ENCODE assay signal across 8 mouse cellular contexts in the genomic region with DNA sequence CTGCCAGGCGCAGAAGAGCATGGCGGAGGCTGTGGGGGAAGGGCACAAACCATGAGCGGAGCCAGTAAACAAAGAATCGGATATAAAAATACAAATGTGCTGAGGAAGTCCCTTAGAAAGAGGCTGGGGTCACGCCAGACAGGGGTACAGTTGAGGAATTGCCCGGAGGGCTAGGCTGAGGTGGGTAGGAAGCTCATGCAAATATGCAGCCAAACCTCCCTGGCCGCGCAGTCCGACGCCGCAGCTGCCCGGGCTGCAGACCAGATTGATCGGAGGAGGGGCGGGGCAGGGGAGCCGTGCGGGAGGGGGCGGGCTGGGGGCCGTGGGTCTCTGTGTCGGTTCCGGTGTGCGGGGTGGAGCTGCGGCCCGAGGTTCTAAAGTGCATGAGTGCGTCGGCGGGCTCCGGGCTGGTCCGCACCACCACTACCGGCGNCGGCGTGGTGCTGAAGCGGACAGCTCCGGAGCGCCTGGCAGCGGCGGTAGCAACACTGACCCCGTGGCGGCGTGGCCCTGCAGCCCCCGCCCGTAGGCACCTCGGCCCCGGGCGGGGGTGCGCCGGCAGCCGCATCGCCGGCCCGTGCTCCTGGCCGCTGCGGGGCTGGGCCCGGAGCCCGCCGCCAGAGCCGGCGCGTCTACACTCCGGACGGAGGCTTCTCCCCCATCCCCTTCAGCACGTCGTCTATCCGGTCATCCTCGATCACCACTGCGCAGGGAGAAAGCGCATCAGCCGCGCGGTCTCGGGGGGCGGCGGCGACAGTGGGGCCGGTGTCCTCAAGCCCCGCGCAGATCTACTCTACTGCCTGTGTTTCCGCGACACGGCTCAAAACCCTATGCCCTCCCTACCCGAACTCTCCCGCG. TPM values are rescaled to one million over a fixed set of nuclear protein-coding genes. Genes with fewer than 3 reads are reported as not detected.
A peak's percentile ranks its signal among the peaks of the same experiment; 100 is the strongest.
DNase-seq lines count a peak whose midpoint lies in the region; ATAC-seq and TF ChIP-seq lines count a peak whose summit lies in the region.

No protein-coding gene starts in this region.

- intact Hi-C loops in left cerebral cortex, postnatal 25 days (cut with DNase I), result no loop called here

- no peak for TF ChIP-seq CTCF in spleen, adult 2 months (IDR thresholded peaks at IDR 0.05; ENCODE audit: extremely low read depth, insufficient read depth, insufficient read length, insufficient replicate concordance)
- TF ChIP-seq CTCF in bone marrow macrophage, adult 2 months (IDR thresholded peaks at IDR 0.05; ENCODE audit: low read depth, low read length), result no peak

- WGBS in spleen, adult 2 months, result 6% methylated on average over 82 of the region's 83 CpGs
- WGBS in forebrain, embryonic 12.5 days, result 2% methylated on average over 66 of the region's 83 CpGs
- 2% methylated on average over 73 of the region's 83 CpGs for WGBS in intestine, embryonic 14.5 days
- WGBS in lung, embryonic 16.5 days, result 3% methylated on average over 69 of the region's 83 CpGs

- peaks cover 22% of the 10 kb centered on the region for H3K27me3 ChIP-seq in spleen, adult 2 months (ENCODE audit: control insufficient read depth, insufficient read depth, low read length)
- H3K27me3 ChIP-seq in forebrain, embryonic 12.5 days, result peaks cover 9% of the 10 kb centered on the region; the same call in 1 of the 2 replicates
- H3K27me3 ChIP-seq in intestine, embryonic 14.5 days (replicated peaks; ENCODE audit: control insufficient read depth, insufficient read depth, low read length), result peaks cover 35% of the 10 kb centered on the region
- H3K27me3 ChIP-seq in lung, embryonic 16.5 days (ENCODE audit: control insufficient read depth, insufficient read depth, low read depth, low read length), result peaks cover 22% of the 10 kb centered on the region
- H3K27me3 ChIP-seq in splenic B cell, adult 2 months (ENCODE audit: control insufficient read depth, insufficient read depth, low read length, poor library complexity, severe bottlenecking), result no peaks in the 10 kb centered on the region; the same call in 1 of the 2 replicates

- no peaks in the 10 kb centered on the region for H3K9me3 ChIP-seq in forebrain, embryonic 12.5 days
- no peaks in the 10 kb centered on the region for H3K9me3 ChIP-seq in intestine, embryonic 14.5 days (ENCODE audit: control insufficient read depth, low read length)
- no peaks in the 10 kb centered on the region for H3K9me3 ChIP-seq in lung, embryonic 16.5 days (ENCODE audit: control insufficient read depth, low read length)

- no peaks in the 10 kb centered on the region; the same call in 1 of the 2 replicates for H3K36me3 ChIP-seq in spleen, adult 2 months (ENCODE audit: control insufficient read depth, insufficient read depth, low read length)
- peaks cover 5% of the 10 kb centered on the region; the same call in 1 of the 2 replicates for H3K36me3 ChIP-seq in forebrain, embryonic 12.5 days (replicated peaks)
- 0 out of 2 replicates have a peak, but pooled peaks cover 10% of the 10 kb centered on the region for H3K36me3 ChIP-seq in intestine, embryonic 14.5 days (ENCODE audit: control insufficient read depth, insufficient read depth, low read length)
- no peaks in the 10 kb centered on the region for H3K36me3 ChIP-seq in lung, embryonic 16.5 days (ENCODE audit: control insufficient read depth, insufficient read depth, low read length)
- H3K36me3 ChIP-seq in splenic B cell, adult 2 months (ENCODE audit: control insufficient read depth, insufficient read depth, low read length, poor library complexity, severe bottlenecking), result no peaks in the 10 kb centered on the region

- no peak for DNase-seq in spleen, adult 2 months (ENCODE audit: low read depth in 1 of 2, low spot score in 2 of 2)
- DNase-seq in spleen, adult 12 weeks (ENCODE audit: low spot score), result no peak
- DNase-seq in intestine, embryonic 14.5 days (ENCODE audit: low spot score), result peak; percentile 72
- DNase-seq in splenic B cell, adult 2 months (ENCODE audit: low read depth, low spot score), result peak; percentile 59
- DNase-seq in left cerebral cortex, postnatal 25 days (ENCODE audit: low spot score in 2 of 2), result no peak

- peak overlapping the region; percentile 27; the same call in 1 of the 2 replicates for H3K4me3 ChIP-seq in spleen, adult 2 months (ENCODE audit: extremely low read depth, insufficient read depth, insufficient read length)
- peak overlapping the region; percentile 60 for H3K4me3 ChIP-seq in bone marrow macrophage, adult 2 months (ENCODE audit: insufficient read depth, low read length)
- peak overlapping the region; percentile 75 for H3K4me3 ChIP-seq in forebrain, embryonic 12.5 days (replicated peaks)
- peak overlapping the region; percentile 63 for H3K4me3 ChIP-seq in intestine, embryonic 14.5 days (ENCODE audit: low read depth, low read length)
- H3K4me3 ChIP-seq in lung, embryonic 16.5 days (ENCODE audit: low read length), result peak overlapping the region; percentile 75

- TF ChIP-seq POLR2A in spleen, adult 2 months (IDR thresholded peaks at IDR 0.05; ENCODE audit: low read depth, low read length), result no peak
- TF ChIP-seq POLR2A in bone marrow macrophage, adult 2 months (IDR thresholded peaks at IDR 0.05; ENCODE audit: borderline replicate concordance, low read depth, low read length), result no peak

- peak; percentile 15 for ATAC-seq in forebrain, embryonic 12.5 days (ENCODE audit: low FRiP score)
- peak; percentile 17; the same call in 1 of the 2 replicates for ATAC-seq in intestine, embryonic 14.5 days (replicated peaks; ENCODE audit: low FRiP score, low TSS enrichment, low read depth)
- ATAC-seq in lung, embryonic 16.5 days (ENCODE audit: low read depth), result peak; percentile 66

- H3K4me2 ChIP-seq in forebrain, embryonic 12.5 days, result peak overlapping the region; percentile 75
- peak overlapping the region; percentile 98 for H3K4me2 ChIP-seq in intestine, embryonic 14.5 days (ENCODE audit: low read length)
- peak overlapping the region; percentile 82 for H3K4me2 ChIP-seq in lung, embryonic 16.5 days (ENCODE audit: low read depth, low read length)

- peak overlapping the region; percentile 87 for H3K9ac ChIP-seq in forebrain, embryonic 12.5 days
- no peak overlapping the region for H3K9ac ChIP-seq in intestine, embryonic 14.5 days (ENCODE audit: low read length)
- H3K9ac ChIP-seq in lung, embryonic 16.5 days (ENCODE audit: low read length), result no peak overlapping the region

- H3K4me1 ChIP-seq in spleen, adult 2 months (ENCODE audit: control insufficient read depth, insufficient read depth, insufficient read length), result peaks cover 8% of the 10 kb centered on the region
- peaks cover 11% of the 10 kb centered on the region for H3K4me1 ChIP-seq in bone marrow macrophage, adult 2 months (ENCODE audit: control insufficient read depth, insufficient read depth, low read length)
- peaks cover 30% of the 10 kb centered on the region for H3K4me1 ChIP-seq in forebrain, embryonic 12.5 days
- H3K4me1 ChIP-seq in intestine, embryonic 14.5 days (replicated peaks; ENCODE audit: control insufficient read depth, insufficient read depth, low read length), result peaks cover 12% of the 10 kb centered on the region
- H3K4me1 ChIP-seq in lung, embryonic 16.5 days (replicated peaks; ENCODE audit: control insufficient read depth, insufficient read depth, low read length), result peaks cover 23% of the 10 kb centered on the region

- no peak overlapping the region for H3K27ac ChIP-seq in spleen, adult 2 months (ENCODE audit: insufficient read depth, low read length)
- H3K27ac ChIP-seq in bone marrow macrophage, adult 2 months (ENCODE audit: insufficient read depth, low read depth, low read length), result no peak overlapping the region
- peak overlapping the region; percentile 82; the same call in 1 of the 2 replicates for H3K27ac ChIP-seq in forebrain, embryonic 12.5 days
- no peak overlapping the region for H3K27ac ChIP-seq in intestine, embryonic 14.5 days (ENCODE audit: low read depth)
- H3K27ac ChIP-seq in lung, embryonic 16.5 days (ENCODE audit: low read length), result no peak overlapping the region

RNA-seq across cellular contexts. Expression of a gene that starts 1.3 kb away (rescaled TPM):
- 1.3 and 1.4 TPM in 2 replicates for polyA plus RNA-seq in spleen, adult 2 months (2012; rRNA removed)
- polyA plus RNA-seq in bone marrow macrophage, adult 2 months (2012; ENCODE audit: insufficient read depth, insufficient read length, missing spikeins), result 2.5 and 2.7 TPM in 2 replicates
- 7.4 and 7.9 TPM in 2 replicates for polyA plus RNA-seq in forebrain, embryonic 12.5 days (2016; fragmentation: Nextera tagmentation; extraction: Ambion mirVana)
- polyA plus RNA-seq in intestine, embryonic 14.5 days (2014; fragmentation: Nextera tagmentation; extraction: Ambion mirVana), result 1.6 and 1.7 TPM in 2 replicates
- 0.59 and 0.88 TPM in 2 replicates for polyA plus RNA-seq in lung, embryonic 16.5 days (2015; fragmentation: Nextera tagmentation; extraction: Ambion mirVana)
- 100 to 1,000 TPM; 151 to 168 TPM for total RNA-seq in left cerebral cortex, postnatal 25 days (2021)

RNA-seq across cellular contexts. Expression of a gene that starts 8.2 kb away (rescaled TPM):
- polyA plus RNA-seq in spleen, adult 2 months (2012; rRNA removed), result 18.5 and 19.6 TPM in 2 replicates
- polyA plus RNA-seq in bone marrow macrophage, adult 2 months (2012; ENCODE audit: insufficient read depth, insufficient read length, missing spikeins), result 10.9 and 13.1 TPM in 2 replicates
- 40.1 and 41.5 TPM in 2 replicates for polyA plus RNA-seq in forebrain, embryonic 12.5 days (2016; fragmentation: Nextera tagmentation; extraction: Ambion mirVana)
- 51.3 and 53.6 TPM in 2 replicates for polyA plus RNA-seq in intestine, embryonic 14.5 days (2014; fragmentation: Nextera tagmentation; extraction: Ambion mirVana)
- polyA plus RNA-seq in lung, embryonic 16.5 days (2015; fragmentation: Nextera tagmentation; extraction: Ambion mirVana), result 29.1 and 31.5 TPM in 2 replicates
- total RNA-seq in left cerebral cortex, postnatal 25 days (2021), result 10 to 100 TPM; 12.9 to 14.4 TPM

RNA-seq across cellular contexts. Expression of a gene that starts 8.4 kb away (rescaled TPM):
- 0.02 TPM in 1 of 2 replicates, not detected in the other for polyA plus RNA-seq in spleen, adult 2 months (2012; rRNA removed)
- not detected in 2 replicates for polyA plus RNA-seq in bone marrow macrophage, adult 2 months (2012; ENCODE audit: insufficient read depth, insufficient read length, missing spikeins)
- polyA plus RNA-seq in forebrain, embryonic 12.5 days (2016; fragmentation: Nextera tagmentation; extraction: Ambion mirVana), result not detected in 2 replicates
- not detected in 2 replicates for polyA plus RNA-seq in intestine, embryonic 14.5 days (2014; fragmentation: Nextera tagmentation; extraction: Ambion mirVana)
- polyA plus RNA-seq in lung, embryonic 16.5 days (2015; fragmentation: Nextera tagmentation; extraction: Ambion mirVana), result not detected in 2 replicates
- total RNA-seq in left cerebral cortex, postnatal 25 days (2021), result not detected

RNA-seq across cellular contexts. Expression of a gene that starts 8.4 kb away (rescaled TPM):
- polyA plus RNA-seq in spleen, adult 2 months (2012; rRNA removed), result 9.2 and 10.8 TPM in 2 replicates
- polyA plus RNA-seq in bone marrow macrophage, adult 2 months (2012; ENCODE audit: insufficient read depth, insufficient read length, missing spikeins), result 7.0 and 9.8 TPM in 2 replicates
- polyA plus RNA-seq in forebrain, embryonic 12.5 days (2016; fragmentation: Nextera tagmentation; extraction: Ambion mirVana), result 18.9 and 22.5 TPM in 2 replicates
- 42.3 and 43.7 TPM in 2 replicates for polyA plus RNA-seq in intestine, embryonic 14.5 days (2014; fragmentation: Nextera tagmentation; extraction: Ambion mirVana)
- polyA plus RNA-seq in lung, embryonic 16.5 days (2015; fragmentation: Nextera tagmentation; extraction: Ambion mirVana), result 24.4 and 25.6 TPM in 2 replicates
- 1 to 10 TPM; 1.8 to 2.7 TPM for total RNA-seq in left cerebral cortex, postnatal 25 days (2021)

RNA-seq across cellular contexts. Expression of a gene that starts 9.9 kb away (rescaled TPM):
- 0.07 and 0.15 TPM in 2 replicates for polyA plus RNA-seq in spleen, adult 2 months (2012; rRNA removed)
- not detected in 2 replicates for polyA plus RNA-seq in bone marrow macrophage, adult 2 months (2012; ENCODE audit: insufficient read depth, insufficient read length, missing spikeins)
- 7.2 and 8.5 TPM in 2 replicates for polyA plus RNA-seq in forebrain, embryonic 12.5 days (2016; fragmentation: Nextera tagmentation; extraction: Ambion mirVana)
- polyA plus RNA-seq in intestine, embryonic 14.5 days (2014; fragmentation: Nextera tagmentation; extraction: Ambion mirVana), result 1.0 and 1.2 TPM in 2 replicates
- polyA plus RNA-seq in lung, embryonic 16.5 days (2015; fragmentation: Nextera tagmentation; extraction: Ambion mirVana), result 1.4 and 2.2 TPM in 2 replicates
- 10 to 100 TPM; 21.5 to 26.8 TPM for total RNA-seq in left cerebral cortex, postnatal 25 days (2021)

Comparison
In these comparisons a context has a peak if more than half of its experiments do, and no peak if none do; other contexts are left out.
1. DNase-seq: peak in intestine, embryonic 14.5 days (single experiment) and splenic B cell, adult 2 months (single experiment); none in spleen, adult 2 months (0 of 2), spleen, adult 12 weeks (single experiment) and left cerebral cortex, postnatal 25 days (0 of 2).
2. ATAC-seq: peak in every context shown above with its lines; median percentile 66 in lung, embryonic 16.5 days; 17 in intestine, embryonic 14.5 days; 15 in forebrain, embryonic 12.5 days.
3. Peak in every context shown above with its lines, with median percentiles within 50 percentile points of each other: H3K4me3 ChIP-seq and H3K4me2 ChIP-seq.